Mouse (Mus musculus) forebrain, embryonic 12.5 days (tissue): ENCODE measurements around the gene Nup133. TPM values are rescaled to one million over a fixed set of nuclear protein-coding genes. Genes with fewer than 3 reads are reported as not detected.

Source experiments
- ATAC-seq: fragments of 200-750 bp; cut with Nextera tagmentation; 2 replicates; pipeline ENCODE4 v1.8.0; 2017; ENCODE audit warnings: moderate TSS enrichment; ENCODE audit not compliant: low FRiP score
- H3K27ac ChIP-seq: fragments of 300-500 bp; sonication (generic); 2 replicates; pipeline ENCODE4 v1.5.1; 2016; ENCODE audit warnings: mild to moderate bottlenecking
- H3K27me3 ChIP-seq: fragments of 300-500 bp; sonication (generic); 2 replicates; pipeline ENCODE4 v1.6.1; 2016; ENCODE audit warnings: mild to moderate bottlenecking
- H3K36me3 ChIP-seq: fragments of 300-500 bp; sonication (generic); replicated peaks from 2 replicates; pipeline ENCODE4 v1.6.1; 2016; ENCODE audit warnings: mild to moderate bottlenecking
- H3K4me1 ChIP-seq: fragments of 300-500 bp; sonication (generic); 2 replicates; pipeline ENCODE4 v1.6.1; 2016
- H3K4me2 ChIP-seq: fragments of 300-500 bp; sonication (generic); 2 replicates; pipeline ENCODE4 v1.6.1; 2016; ENCODE audit warnings: mild to moderate bottlenecking, moderate library complexity
- H3K4me3 ChIP-seq: fragments of 300-500 bp; sonication (generic); replicated peaks from 2 replicates; pipeline ENCODE4 v1.5.1; 2016; ENCODE audit warnings: mild to moderate bottlenecking
- H3K9ac ChIP-seq: fragments of 300-500 bp; sonication (generic); 2 replicates; pipeline ENCODE4 v1.6.1; 2016; ENCODE audit warnings: mild to moderate bottlenecking
- H3K9me3 ChIP-seq: fragments of 300-500 bp; sonication (generic); 2 replicates; pipeline ENCODE4 v1.6.1; 2016
- WGBS: fragments of 180-500 bp; shearing (Covaris S2); methylation state at CpG from one replicate; pipeline ENCODE4 v1.1.7; 2016; 5-methylcytosine and 5-hydroxymethylcytosine counted together
- polyA plus RNA-seq: library from polyadenylated mRNA; unstranded; fragments of >200 nt; fragmentation: Nextera tagmentation; extraction: Ambion mirVana; gene quantifications from 2 replicates; pipeline ENCODE4 v1.2.1, GENCODE M21; 2016

The Nup133 gene
- polyA plus RNA-seq, 1 experiment from 2014 or later = 50.3 TPM

- 24% methylated on average over 15 of the region's 15 CpGs for WGBS
- Histone ChIP-seq H3K9ac (no peak within 1 kb of the TSS), H3K4me2 (no peak within 1 kb of the TSS), H3K9me3 (no peaks in the 10 kb centered on the region), H3K27me3 (peaks cover 71% of the 10 kb centered on the region), H3K4me3 (no peak within 1 kb of the TSS), H3K4me1 (peaks cover 17% of the 10 kb centered on the region), H3K36me3 (peaks cover 9% of the 10 kb centered on the region), H3K27ac (no peak within 1 kb of the TSS)
- ATAC-seq = no peak
These were observed 54.5 kb downstream of the Nup133 start, which contains the start of gene Acta1 for GRCm38 (mm10) chr8:123894502-123895097. Acta1 (minus strand) TSS chr8:123894751.

GRCm38 (mm10) chr8:123893413-123893812 is 55.7 kb downstream of the Nup133 start:
- no peaks in the 10 kb centered on the region for H3K36me3 ChIP-seq
- H3K27me3 ChIP-seq = peaks cover 80% of the 10 kb centered on the region
- no peak overlapping the region for H3K4me2 ChIP-seq
- ATAC-seq = no peak
- H3K27ac ChIP-seq = no peak overlapping the region
- no peaks in the 10 kb centered on the region for H3K9me3 ChIP-seq
- no peak overlapping the region for H3K4me3 ChIP-seq
- peaks cover 17% of the 10 kb centered on the region for H3K4me1 ChIP-seq
- 86% methylated on average over 11 of the region's 11 CpGs for WGBS
- no peak overlapping the region for H3K9ac ChIP-seq

- H3K27ac ChIP-seq = no peak overlapping the region
- H3K4me3 ChIP-seq = peak overlapping the region; percentile 39
- 0 out of 2 replicates have a peak, but pooled peaks have one; percentile 18 for ATAC-seq
- H3K4me2 ChIP-seq = peak overlapping the region; percentile 73
- H3K36me3 ChIP-seq = no peaks in the 10 kb centered on the region
- H3K9ac ChIP-seq = peak overlapping the region; percentile 49
- WGBS = 11% methylated on average over 30 of the region's 30 CpGs
- H3K9me3 ChIP-seq = no peaks in the 10 kb centered on the region
- H3K27me3 ChIP-seq = peaks cover 80% of the 10 kb centered on the region
- peaks cover 17% of the 10 kb centered on the region for H3K4me1 ChIP-seq
These were observed 56.4 kb downstream of the Nup133 start for GRCm38 (mm10) chr8:123892586-123893155.

GRCm38 (mm10) chr8:123891883-123892585 is 57.0 kb downstream of the Nup133 start:
- H3K27me3 ChIP-seq = peaks cover 83% of the 10 kb centered on the region
- peak overlapping the region; percentile 73 for H3K4me2 ChIP-seq
- H3K4me1 ChIP-seq = peaks cover 17% of the 10 kb centered on the region
- H3K27ac ChIP-seq = no peak overlapping the region
- peak overlapping the region; percentile 49; the same call in 1 of the 2 replicates for H3K9ac ChIP-seq
- ATAC-seq = peak; percentile 64
- H3K4me3 ChIP-seq = peak overlapping the region; percentile 39
- WGBS = under 1% methylated on average over 49 of the region's 49 CpGs
- H3K36me3 ChIP-seq = no peaks in the 10 kb centered on the region
- no peaks in the 10 kb centered on the region for H3K9me3 ChIP-seq

DNA sequence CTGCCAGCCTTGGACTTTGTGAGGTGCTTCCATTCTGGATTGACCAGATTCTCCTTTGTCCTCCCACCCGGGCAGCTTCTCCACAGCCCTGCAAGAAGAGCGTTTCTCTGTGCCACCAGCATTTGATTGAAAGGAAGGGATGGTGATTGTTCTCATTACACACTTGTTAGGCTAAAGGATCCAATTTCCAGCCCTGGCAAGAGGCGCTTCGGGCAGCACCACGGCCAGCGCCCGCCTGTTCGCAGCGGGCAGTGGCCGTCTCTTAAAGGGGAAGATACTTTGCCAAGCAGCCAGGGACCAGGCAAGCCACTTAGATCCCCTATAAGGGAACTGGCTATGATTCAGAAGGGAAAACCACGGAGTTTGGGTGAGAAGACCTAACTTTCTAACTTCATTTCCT is 57.8 kb downstream of the Nup133 start:
- no peaks in the 10 kb centered on the region for H3K9me3 ChIP-seq
- 0 out of 2 replicates have a peak overlapping the region, but pooled peaks have one; percentile 49 for H3K9ac ChIP-seq
- 2% methylated on average over 11 of the region's 11 CpGs for WGBS
- peak overlapping the region; percentile 39 for H3K4me3 ChIP-seq
- peaks cover 82% of the 10 kb centered on the region for H3K27me3 ChIP-seq
- no peak for ATAC-seq
- no peaks in the 10 kb centered on the region for H3K36me3 ChIP-seq
- H3K27ac ChIP-seq = no peak overlapping the region
- peak overlapping the region; percentile 73 for H3K4me2 ChIP-seq
- H3K4me1 ChIP-seq = peaks cover 17% of the 10 kb centered on the region

DNA sequence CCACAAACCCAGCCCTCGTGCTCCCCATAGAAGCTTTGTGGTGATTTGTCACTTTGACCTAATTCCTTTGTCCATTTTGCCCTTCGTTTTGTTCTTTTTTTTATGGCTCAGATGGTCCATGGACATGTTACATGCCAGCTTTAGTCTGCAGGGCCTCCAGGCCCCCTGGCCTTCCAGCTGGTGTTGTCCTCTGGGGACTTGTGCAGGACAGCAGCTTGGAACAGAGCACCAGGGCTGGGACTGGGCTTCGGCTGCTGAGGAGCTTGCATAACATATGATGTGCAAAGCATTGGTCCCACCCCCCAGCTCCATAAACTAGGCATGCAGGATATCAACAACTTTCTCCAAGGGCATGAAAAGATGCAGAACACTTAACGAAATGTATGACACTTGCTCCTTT is 59.3 kb downstream of the Nup133 start:
- Histone ChIP-seq H3K4me2 (no peak overlapping the region), H3K9ac (no peak overlapping the region), H3K4me1 (peaks cover 23% of the 10 kb centered on the region), H3K36me3 (no peaks in the 10 kb centered on the region), H3K9me3 (no peaks in the 10 kb centered on the region), H3K27ac (no peak overlapping the region), H3K4me3 (no peak overlapping the region), H3K27me3 (peaks cover 77% of the 10 kb centered on the region)
- WGBS = 72% methylated on average over 4 of the region's 4 CpGs
- ATAC-seq = no peak

GRCm38 (mm10) chr8:123887956-123888355 is 61.1 kb downstream of the Nup133 start:
- Histone ChIP-seq H3K36me3 (no peaks in the 10 kb centered on the region), H3K27ac (no peak overlapping the region), H3K27me3 (peaks cover 64% of the 10 kb centered on the region), H3K4me1 (peaks cover 31% of the 10 kb centered on the region), H3K4me2 (no peak overlapping the region), H3K9me3 (no peaks in the 10 kb centered on the region), H3K9ac (no peak overlapping the region), H3K4me3 (no peak overlapping the region)
- ATAC-seq = no peak
- WGBS = 90% methylated on average over 2 of the region's 2 CpGs

- WGBS = 93% methylated on average over 4 of the region's 4 CpGs
- H3K27me3 ChIP-seq = peaks cover 56% of the 10 kb centered on the region
- no peak overlapping the region for H3K9ac ChIP-seq
- no peak overlapping the region for H3K4me2 ChIP-seq
- no peak overlapping the region for H3K27ac ChIP-seq
- no peaks in the 10 kb centered on the region for H3K36me3 ChIP-seq
- H3K4me1 ChIP-seq = peaks cover 24% of the 10 kb centered on the region
- ATAC-seq = no peak
- H3K9me3 ChIP-seq = no peaks in the 10 kb centered on the region
- H3K4me3 ChIP-seq = no peak overlapping the region
These were observed 61.9 kb downstream of the Nup133 start for GRCm38 (mm10) chr8:123887163-123887562.

- Histone ChIP-seq H3K4me3 (no peak overlapping the region), H3K36me3 (no peaks in the 10 kb centered on the region), H3K27me3 (peaks cover 35% of the 10 kb centered on the region), H3K4me1 (peaks cover 14% of the 10 kb centered on the region), H3K4me2 (peak overlapping the region; percentile 33), H3K9me3 (no peaks in the 10 kb centered on the region), H3K9ac (peak overlapping the region; percentile 29), H3K27ac (peak overlapping the region; percentile 57)
- peak; percentile 87 for ATAC-seq
- 4% methylated on average over 13 of the region's 14 CpGs for WGBS
These were observed 64.1 kb downstream of the Nup133 start for GRCm38 (mm10) chr8:123884721-123885565.

DNA sequence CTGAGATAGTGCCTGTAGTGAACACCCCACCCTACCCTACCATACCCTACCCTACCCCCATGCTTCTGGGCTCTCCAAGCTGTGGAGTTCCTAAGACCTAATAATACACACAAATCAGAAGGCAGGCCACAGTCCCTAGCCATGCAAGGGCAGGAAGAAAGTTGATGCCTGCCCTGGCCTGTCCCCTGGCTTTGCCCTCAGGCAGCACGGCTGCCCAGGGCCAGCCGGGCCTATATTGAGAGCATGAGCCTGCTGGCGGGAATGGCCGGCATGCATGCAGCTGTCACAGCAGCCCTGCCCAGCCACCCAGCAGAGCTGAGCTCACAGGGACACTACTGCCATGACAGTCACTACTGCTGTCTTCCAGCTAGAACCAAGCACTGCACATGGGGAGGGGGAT is 66.0 kb downstream of the Nup133 start:
- no peak overlapping the region for H3K27ac ChIP-seq
- H3K27me3 ChIP-seq = peaks cover 23% of the 10 kb centered on the region
- peaks cover 14% of the 10 kb centered on the region for H3K4me1 ChIP-seq
- H3K9me3 ChIP-seq = no peaks in the 10 kb centered on the region
- H3K4me3 ChIP-seq = no peak overlapping the region
- no peaks in the 10 kb centered on the region for H3K36me3 ChIP-seq
- H3K4me2 ChIP-seq = no peak overlapping the region
- no peak overlapping the region for H3K9ac ChIP-seq
- WGBS = 69% methylated on average over 4 of the region's 4 CpGs
- ATAC-seq = no peak

DNA sequence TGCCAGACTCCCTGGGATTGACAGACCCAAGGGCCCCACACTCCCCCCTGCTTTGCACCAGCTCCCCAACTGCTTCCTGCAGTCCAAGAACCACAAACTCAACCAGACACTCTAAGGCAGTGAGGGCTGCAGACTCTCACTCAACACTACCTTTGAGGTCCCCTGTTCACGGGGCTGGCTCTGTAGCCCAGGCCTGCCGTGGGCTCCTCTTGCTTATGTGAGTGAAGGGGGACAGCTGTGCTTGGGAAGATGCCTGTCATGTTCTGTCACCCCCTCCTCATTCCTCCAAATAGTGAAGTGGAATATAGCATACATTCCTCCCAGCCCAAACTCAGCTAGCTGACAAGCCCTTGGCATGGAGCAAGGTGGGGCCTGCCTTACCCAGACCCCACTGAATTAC is 66.7 kb downstream of the Nup133 start:
- H3K27ac ChIP-seq = no peak overlapping the region
- no peaks in the 10 kb centered on the region for H3K36me3 ChIP-seq
- H3K27me3 ChIP-seq = peaks cover 23% of the 10 kb centered on the region
- 75% methylated on average over 2 of the region's 2 CpGs for WGBS
- H3K4me2 ChIP-seq = no peak overlapping the region
- no peak overlapping the region for H3K9ac ChIP-seq
- H3K4me3 ChIP-seq = no peak overlapping the region
- H3K9me3 ChIP-seq = no peaks in the 10 kb centered on the region
- H3K4me1 ChIP-seq = peaks cover 14% of the 10 kb centered on the region
- ATAC-seq = no peak

GRCm38 (mm10) chr8:123880821-123881350 is 68.2 kb downstream of the Nup133 start:
- WGBS = 58% methylated on average over 4 of the region's 4 CpGs
- no peak for ATAC-seq
- Histone ChIP-seq H3K9me3 (no peaks in the 10 kb centered on the region), H3K27me3 (peaks cover 15% of the 10 kb centered on the region), H3K4me3 (no peak overlapping the region), H3K4me2 (no peak overlapping the region), H3K9ac (no peak overlapping the region), H3K4me1 (peaks cover 14% of the 10 kb centered on the region), H3K27ac (no peak overlapping the region), H3K36me3 (no peaks in the 10 kb centered on the region)
